Mouse (Mus musculus): ENCODE measurements around the gene Babam2. TPM values are rescaled to one million over a fixed set of nuclear protein-coding genes. Genes with fewer than 3 reads are reported as not detected.

Gene Babam2
- total and polyA plus RNA-seq, 2 experiments from 2014 or later = 39.1 to 51.3 TPM

DNA sequence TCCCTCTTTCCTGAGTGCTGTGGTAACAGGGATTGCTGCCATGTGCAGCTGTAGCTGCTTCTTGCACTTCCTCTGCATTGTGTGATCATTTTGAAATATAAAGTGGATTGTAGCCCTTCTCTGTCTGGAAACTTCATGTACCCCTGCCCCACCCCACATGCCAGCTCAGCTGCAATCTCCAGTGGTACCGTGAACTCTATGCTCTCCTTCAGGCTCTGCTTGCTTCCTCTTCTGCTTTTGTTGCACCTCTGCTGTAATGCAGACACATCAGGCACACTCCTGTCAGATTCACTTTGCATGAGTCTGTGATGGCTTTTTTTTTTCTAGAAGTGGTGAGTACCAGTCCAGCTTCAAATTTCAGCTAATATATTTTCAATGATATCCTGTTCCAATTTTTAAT lies 123.7 kb downstream of the Babam2 start:
- Histone ChIP-seq H3K4me2 (ENCODE audit: low read depth, low read length) (no peak overlapping the region), H3K36me3 (replicated peaks; ENCODE audit: control insufficient read depth, insufficient read depth, low read length) (no peaks in the 10 kb centered on the region), H3K27ac (ENCODE audit: low read depth) (no peak overlapping the region), H3K27me3 (ENCODE audit: control insufficient read depth, insufficient read depth, low read length) (no peaks in the 10 kb centered on the region), H3K4me1 (ENCODE audit: control insufficient read depth, insufficient read depth) (no peaks in the 10 kb centered on the region), H3K4me3 (ENCODE audit: low read depth, low read length) (no peak overlapping the region), H3K9ac (replicated peaks; ENCODE audit: low read depth, low read length) (no peak overlapping the region), H3K9me3 (replicated peaks; ENCODE audit: control insufficient read depth, low read length) (no peaks in the 10 kb centered on the region)
- 91% methylated on average over 1 of the region's 1 CpGs for WGBS
- DNase-seq (ENCODE audit: low spot score) (no peak), ATAC-seq (ENCODE audit: insufficient read depth, low read depth) (no peak)
- no peak for TF ChIP-seq EP300 (IDR thresholded peaks at IDR 0.05; ENCODE audit: low read depth)
- no peak for TF ChIP-seq CTCF (IDR thresholded peaks at IDR 0.05; ENCODE audit: low read depth)

DNA sequence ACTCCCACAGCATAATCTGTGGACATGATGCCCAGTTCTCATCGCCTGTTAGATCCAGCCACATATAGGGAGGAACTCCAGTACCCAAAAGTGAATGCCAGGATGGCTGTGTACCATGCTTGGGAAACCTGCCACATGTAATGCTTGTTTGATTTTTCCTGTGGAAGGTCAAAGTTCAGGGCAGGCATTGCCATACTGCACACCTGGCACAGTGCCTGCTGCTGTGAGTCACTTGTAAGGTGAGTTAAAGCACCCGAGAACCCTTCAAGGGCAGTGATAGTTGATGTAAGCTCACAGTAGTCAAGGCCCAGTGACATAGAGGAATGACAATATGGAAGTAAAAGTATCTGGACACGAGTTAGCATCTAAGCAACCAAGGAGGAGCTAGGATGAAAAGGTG lies 126.2 kb downstream of the Babam2 start:
- Histone ChIP-seq H3K4me3 (ENCODE audit: low read depth, low read length) (no peak overlapping the region), H3K4me2 (ENCODE audit: low read depth, low read length) (no peak overlapping the region), H3K27me3 (ENCODE audit: control insufficient read depth, insufficient read depth, low read length) (no peaks in the 10 kb centered on the region), H3K9me3 (replicated peaks; ENCODE audit: control insufficient read depth, low read length) (no peaks in the 10 kb centered on the region), H3K36me3 (replicated peaks; ENCODE audit: control insufficient read depth, insufficient read depth, low read length) (no peaks in the 10 kb centered on the region), H3K9ac (replicated peaks; ENCODE audit: low read depth, low read length) (no peak overlapping the region), H3K4me1 (ENCODE audit: control insufficient read depth, insufficient read depth) (no peaks in the 10 kb centered on the region), H3K27ac (ENCODE audit: low read depth) (no peak overlapping the region)
- 63% methylated on average over 3 of the region's 3 CpGs for WGBS
- no peak for DNase-seq (ENCODE audit: low spot score)
- TF ChIP-seq CTCF (IDR thresholded peaks at IDR 0.05; ENCODE audit: low read depth) (no peak), EP300 (IDR thresholded peaks at IDR 0.05; ENCODE audit: low read depth) (no peak)
- ATAC-seq (ENCODE audit: insufficient read depth, low read depth) = no peak

- DNase-seq (ENCODE audit: low spot score) (no peak), ATAC-seq (ENCODE audit: insufficient read depth, low read depth) (no peak)
- Histone ChIP-seq H3K4me3 (ENCODE audit: low read depth, low read length) (no peak overlapping the region), H3K9ac (replicated peaks; ENCODE audit: low read depth, low read length) (no peak overlapping the region), H3K4me1 (ENCODE audit: control insufficient read depth, insufficient read depth) (no peaks in the 10 kb centered on the region), H3K4me2 (ENCODE audit: low read depth, low read length) (no peak overlapping the region), H3K27me3 (ENCODE audit: control insufficient read depth, insufficient read depth, low read length) (no peaks in the 10 kb centered on the region), H3K9me3 (replicated peaks; ENCODE audit: control insufficient read depth, low read length) (no peaks in the 10 kb centered on the region), H3K27ac (ENCODE audit: low read depth) (no peak overlapping the region), H3K36me3 (replicated peaks; ENCODE audit: control insufficient read depth, insufficient read depth, low read length) (no peaks in the 10 kb centered on the region)
- no peak for TF ChIP-seq EP300 (IDR thresholded peaks at IDR 0.05; ENCODE audit: low read depth)
- no peak for TF ChIP-seq CTCF (IDR thresholded peaks at IDR 0.05; ENCODE audit: low read depth)
- WGBS = 61% methylated on average over 2 of the region's 2 CpGs
These were observed 126.6 kb downstream of the Babam2 start for GRCm38 (mm10) chr5:31824126-31824525.

- Histone ChIP-seq H3K9me3 (replicated peaks; ENCODE audit: control insufficient read depth, low read length) (no peaks in the 10 kb centered on the region), H3K4me2 (ENCODE audit: low read depth, low read length) (no peak overlapping the region), H3K36me3 (replicated peaks; ENCODE audit: control insufficient read depth, insufficient read depth, low read length) (no peaks in the 10 kb centered on the region), H3K9ac (replicated peaks; ENCODE audit: low read depth, low read length) (no peak overlapping the region), H3K27me3 (ENCODE audit: control insufficient read depth, insufficient read depth, low read length) (no peaks in the 10 kb centered on the region), H3K4me3 (ENCODE audit: low read depth, low read length) (no peak overlapping the region), H3K27ac (ENCODE audit: low read depth) (no peak overlapping the region), H3K4me1 (ENCODE audit: control insufficient read depth, insufficient read depth) (no peaks in the 10 kb centered on the region)
- WGBS = 72% methylated on average over 5 of the region's 5 CpGs
- TF ChIP-seq CTCF (IDR thresholded peaks at IDR 0.05; ENCODE audit: low read depth) (no peak), EP300 (IDR thresholded peaks at IDR 0.05; ENCODE audit: low read depth) (no peak)
- ATAC-seq (ENCODE audit: insufficient read depth, low read depth) = no peak
- no peak for DNase-seq (ENCODE audit: low spot score)
These were observed 129.8 kb downstream of the Babam2 start for GRCm38 (mm10) chr5:31827304-31827703.

DNA sequence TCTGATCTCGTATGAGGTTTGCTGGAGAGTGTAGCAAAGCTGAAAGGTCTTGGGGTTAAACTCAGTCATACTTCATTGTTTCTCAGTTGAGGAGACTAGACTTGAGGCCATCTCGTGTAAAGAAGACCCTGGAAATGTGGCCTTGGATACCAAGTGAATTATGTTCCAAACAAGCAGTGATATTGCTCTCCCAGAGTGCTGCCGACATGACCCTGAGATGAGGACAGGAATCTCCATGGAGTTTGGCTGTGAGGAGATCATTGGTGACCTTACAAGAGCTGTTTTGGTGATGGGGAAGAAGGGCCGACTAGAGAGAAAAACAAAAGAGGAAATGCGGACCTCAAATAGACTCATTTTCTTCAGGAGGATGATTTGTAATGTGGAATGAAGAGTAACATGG lies 130.4 kb downstream of the Babam2 start:
- Histone ChIP-seq H3K27ac (ENCODE audit: low read depth) (no peak overlapping the region), H3K9ac (replicated peaks; ENCODE audit: low read depth, low read length) (no peak overlapping the region), H3K9me3 (replicated peaks; ENCODE audit: control insufficient read depth, low read length) (no peaks in the 10 kb centered on the region), H3K36me3 (replicated peaks; ENCODE audit: control insufficient read depth, insufficient read depth, low read length) (no peaks in the 10 kb centered on the region), H3K4me2 (ENCODE audit: low read depth, low read length) (no peak overlapping the region), H3K4me1 (ENCODE audit: control insufficient read depth, insufficient read depth) (no peaks in the 10 kb centered on the region), H3K27me3 (ENCODE audit: control insufficient read depth, insufficient read depth, low read length) (no peaks in the 10 kb centered on the region), H3K4me3 (ENCODE audit: low read depth, low read length) (no peak overlapping the region)
- 82% methylated on average over 5 of the region's 5 CpGs for WGBS
- no peak for TF ChIP-seq CTCF (IDR thresholded peaks at IDR 0.05; ENCODE audit: low read depth)
- TF ChIP-seq EP300 (IDR thresholded peaks at IDR 0.05; ENCODE audit: low read depth) = no peak
- ATAC-seq (ENCODE audit: insufficient read depth, low read depth) (no peak), DNase-seq (ENCODE audit: low spot score) (no peak)

- no peak for ATAC-seq (ENCODE audit: insufficient read depth, low read depth)
These were observed 131.3 kb downstream of the Babam2 start for GRCm38 (mm10) chr5:31828747-31829146.

More at GRCm38 (mm10) chr5:31828747-31829146, 131.3 kb downstream of the Babam2 start:
- no peak for TF ChIP-seq CTCF (IDR thresholded peaks at IDR 0.05; ENCODE audit: low read depth)
- TF ChIP-seq EP300 (IDR thresholded peaks at IDR 0.05; ENCODE audit: low read depth) = no peak
- no peaks in the 10 kb centered on the region for H3K36me3 ChIP-seq (replicated peaks; ENCODE audit: control insufficient read depth, insufficient read depth, low read length)
- no peak overlapping the region for H3K4me2 ChIP-seq (ENCODE audit: low read depth, low read length)
- H3K27me3 ChIP-seq (ENCODE audit: control insufficient read depth, insufficient read depth, low read length) = no peaks in the 10 kb centered on the region
- H3K4me3 ChIP-seq (ENCODE audit: low read depth, low read length) = no peak overlapping the region
- H3K9ac ChIP-seq (replicated peaks; ENCODE audit: low read depth, low read length) = no peak overlapping the region
- H3K9me3 ChIP-seq (replicated peaks; ENCODE audit: control insufficient read depth, low read length) = no peaks in the 10 kb centered on the region
- no peaks in the 10 kb centered on the region for H3K4me1 ChIP-seq (ENCODE audit: control insufficient read depth, insufficient read depth)
- H3K27ac ChIP-seq (ENCODE audit: low read depth) = no peak overlapping the region
- DNase-seq (ENCODE audit: low spot score) = no peak
- 75% methylated on average over 10 of the region's 10 CpGs for WGBS
